12 mouse cellular contexts compared by ENCODE assay signal in genomic region chr9:44399795-44400114, GRCm38 (mm10). TPM values are rescaled to one million over a fixed set of nuclear protein-coding genes. Genes with fewer than 3 reads are reported as not detected.
DNase-seq lines count a peak whose midpoint lies in the region; ATAC-seq lines count a peak whose summit lies in the region.
"Had no signal": no experiment of that assay in that cellular context is flagged by ENCODE, and none has a peak within 500 bp of the region (broad histone marks: within the 10 kb centered on the region; RNA-seq: fewer than 3 reads in every experiment).

No protein-coding gene starts in this region.

- 92% methylated on average over 6 of the region's 6 CpGs for WGBS in heart, embryonic 15.5 days
- 92% methylated on average over 6 of the region's 6 CpGs for WGBS in midbrain, embryonic 10.5 days
- 92% methylated on average over 6 of the region's 6 CpGs for WGBS in midbrain, embryonic 11.5 days
- WGBS in kidney, embryonic 15.5 days, result 87% methylated on average over 6 of the region's 6 CpGs

- H3K27me3 ChIP-seq in heart, embryonic 15.5 days, result no peaks in the 10 kb centered on the region
- peaks cover 13% of the 10 kb centered on the region for H3K27me3 ChIP-seq in midbrain, embryonic 10.5 days (ENCODE audit: low read depth, poor library complexity, severe bottlenecking)
- H3K27me3 ChIP-seq in midbrain, embryonic 11.5 days (ENCODE audit: control insufficient read depth, insufficient read depth, low read length), result no peaks in the 10 kb centered on the region
- no peaks in the 10 kb centered on the region for H3K27me3 ChIP-seq in kidney, embryonic 15.5 days

- DNase-seq in heart, postnatal 36 days, result no peak
- no peak for DNase-seq in midbrain, embryonic 10.5 days (ENCODE audit: low spot score)
- no peak for DNase-seq in midbrain, embryonic 11.5 days (ENCODE audit: low spot score, missing footprints)
- no peak for DNase-seq in layer of hippocampus, adult 9-11 months
- no peak for DNase-seq in embryo, embryonic 10 days (ENCODE audit: low spot score)
- DNase-seq: adrenal gland, adult 8-10 months; lung, embryonic 14.5 days; right cerebral cortex, postnatal 14 days; thymus, postnatal 25 days had no signal

- H3K36me3 ChIP-seq in heart, embryonic 15.5 days, result peaks cover 45% of the 10 kb centered on the region
- H3K36me3 ChIP-seq in midbrain, embryonic 10.5 days, result peaks cover 59% of the 10 kb centered on the region
- peaks cover 7% of the 10 kb centered on the region for H3K36me3 ChIP-seq in midbrain, embryonic 11.5 days (ENCODE audit: control insufficient read depth, insufficient read depth, low read length)
- H3K36me3 ChIP-seq in kidney, embryonic 15.5 days, result peaks cover 57% of the 10 kb centered on the region

- ATAC-seq in heart, embryonic 15.5 days (replicated peaks; ENCODE audit: insufficient number of reproducible peaks, insufficient read depth, low FRiP score, low read depth), result no peak
- ATAC-seq in midbrain, embryonic 11.5 days (ENCODE audit: low FRiP score), result no peak
- no peak for ATAC-seq in kidney, embryonic 15.5 days (replicated peaks; ENCODE audit: low FRiP score)

- peak overlapping the region; percentile 80; the same call in 1 of the 2 replicates for H3K27ac ChIP-seq in heart, embryonic 15.5 days
- H3K27ac ChIP-seq in midbrain, embryonic 10.5 days (replicated peaks), result 0 out of 2 replicates have a peak overlapping the region, but pooled peaks have one; percentile 1
- no peak overlapping the region for H3K27ac ChIP-seq in midbrain, embryonic 11.5 days (ENCODE audit: low read depth, low read length)
- H3K27ac ChIP-seq in kidney, embryonic 15.5 days, result no peak overlapping the region
- H3K27ac ChIP-seq: layer of hippocampus, adult 2 months had no signal

- H3K4me2 ChIP-seq in heart, embryonic 15.5 days, result no peak overlapping the region
- no peak overlapping the region for H3K4me2 ChIP-seq in midbrain, embryonic 11.5 days
- peak overlapping the region; percentile 94 for H3K4me2 ChIP-seq in kidney, embryonic 15.5 days
- H3K4me2 ChIP-seq: lung, embryonic 14.5 days had no signal

- no peak overlapping the region for H3K4me3 ChIP-seq in heart, embryonic 15.5 days
- H3K4me3 ChIP-seq in midbrain, embryonic 10.5 days, result no peak overlapping the region
- H3K4me3 ChIP-seq in midbrain, embryonic 11.5 days (ENCODE audit: low read depth, low read length), result no peak overlapping the region
- no peak overlapping the region for H3K4me3 ChIP-seq in kidney, embryonic 15.5 days (replicated peaks)
- H3K4me3 ChIP-seq: layer of hippocampus, adult 2 months had no signal

- H3K4me1 ChIP-seq in heart, embryonic 15.5 days (replicated peaks), result peaks cover 51% of the 10 kb centered on the region
- peaks cover 34% of the 10 kb centered on the region for H3K4me1 ChIP-seq in midbrain, embryonic 10.5 days
- peaks cover 7% of the 10 kb centered on the region; the same call in 1 of the 2 replicates for H3K4me1 ChIP-seq in midbrain, embryonic 11.5 days (ENCODE audit: control insufficient read depth, insufficient read depth, low read length)
- H3K4me1 ChIP-seq in kidney, embryonic 15.5 days, result peaks cover 34% of the 10 kb centered on the region

- intact Hi-C loops in heart, postnatal 36 days (cut with DNase I), result no loop called here

- no peak overlapping the region for H3K9ac ChIP-seq in heart, embryonic 15.5 days
- H3K9ac ChIP-seq in midbrain, embryonic 11.5 days (ENCODE audit: low read length), result no peak overlapping the region
- no peak overlapping the region for H3K9ac ChIP-seq in kidney, embryonic 15.5 days
- H3K9ac ChIP-seq: lung, embryonic 14.5 days had no signal

- no peaks in the 10 kb centered on the region for H3K9me3 ChIP-seq in heart, embryonic 15.5 days (replicated peaks)
- no peaks in the 10 kb centered on the region for H3K9me3 ChIP-seq in midbrain, embryonic 10.5 days (replicated peaks)
- no peaks in the 10 kb centered on the region for H3K9me3 ChIP-seq in midbrain, embryonic 11.5 days (ENCODE audit: control insufficient read depth, low read length)
- no peaks in the 10 kb centered on the region for H3K9me3 ChIP-seq in kidney, embryonic 15.5 days (replicated peaks)

RNA-seq across cellular contexts. Expression of gene Slc37a4, which starts 3.1 kb away (rescaled TPM):
- 31.4 and 33.8 TPM in 2 replicates for polyA plus RNA-seq in heart, embryonic 15.5 days (2015; fragmentation: Nextera tagmentation; extraction: Ambion mirVana)
- total RNA-seq in heart, postnatal 36 days (2021), result 10 to 100 TPM; 21.5 to 24.0 TPM
- polyA plus RNA-seq in midbrain, embryonic 10.5 days (2016; fragmentation: Nextera tagmentation; extraction: Ambion mirVana), result 17.2 and 20.5 TPM in 2 replicates
- 20.8 and 21.1 TPM in 2 replicates for polyA plus RNA-seq in midbrain, embryonic 11.5 days (2014; fragmentation: Nextera tagmentation; extraction: Ambion mirVana)
- polyA plus RNA-seq in kidney, embryonic 15.5 days (2015; fragmentation: Nextera tagmentation; extraction: Ambion mirVana), result 47.5 and 48.4 TPM in 2 replicates

RNA-seq across cellular contexts. Expression of gene Rps25, which starts 7.2 kb away (rescaled TPM):
- 902 and 1,114 TPM in 2 replicates for polyA plus RNA-seq in heart, embryonic 15.5 days (2015; fragmentation: Nextera tagmentation; extraction: Ambion mirVana)
- total RNA-seq in heart, postnatal 36 days (2021), result 100 to 1,000 TPM; 793 to 858 TPM
- polyA plus RNA-seq in midbrain, embryonic 10.5 days (2016; fragmentation: Nextera tagmentation; extraction: Ambion mirVana), result 1,926 and 2,208 TPM in 2 replicates
- polyA plus RNA-seq in midbrain, embryonic 11.5 days (2014; fragmentation: Nextera tagmentation; extraction: Ambion mirVana), result 1,710 and 1,826 TPM in 2 replicates
- 1,882 and 2,019 TPM in 2 replicates for polyA plus RNA-seq in kidney, embryonic 15.5 days (2015; fragmentation: Nextera tagmentation; extraction: Ambion mirVana)

RNA-seq across cellular contexts. Expression of gene Trappc4, which starts 7.6 kb away (rescaled TPM):
- 78.6 and 87.4 TPM in 2 replicates for polyA plus RNA-seq in heart, embryonic 15.5 days (2015; fragmentation: Nextera tagmentation; extraction: Ambion mirVana)
- 10 to 100 TPM; 33.0 to 36.3 TPM for total RNA-seq in heart, postnatal 36 days (2021)
- 216 and 244 TPM in 2 replicates for polyA plus RNA-seq in midbrain, embryonic 10.5 days (2016; fragmentation: Nextera tagmentation; extraction: Ambion mirVana)
- polyA plus RNA-seq in midbrain, embryonic 11.5 days (2014; fragmentation: Nextera tagmentation; extraction: Ambion mirVana), result 225 and 239 TPM in 2 replicates
- 135 and 138 TPM in 2 replicates for polyA plus RNA-seq in kidney, embryonic 15.5 days (2015; fragmentation: Nextera tagmentation; extraction: Ambion mirVana)

RNA-seq across cellular contexts. Expression of gene Ccdc84, which starts 18.6 kb away (rescaled TPM):
- 18.3 and 23.5 TPM in 2 replicates for polyA plus RNA-seq in heart, embryonic 15.5 days (2015; fragmentation: Nextera tagmentation; extraction: Ambion mirVana)
- total RNA-seq in heart, postnatal 36 days (2021), result 1 to 10 TPM; 8.1 to 8.8 TPM
- 25.4 and 29.9 TPM in 2 replicates for polyA plus RNA-seq in midbrain, embryonic 10.5 days (2016; fragmentation: Nextera tagmentation; extraction: Ambion mirVana)
- 24.2 and 31.9 TPM in 2 replicates for polyA plus RNA-seq in midbrain, embryonic 11.5 days (2014; fragmentation: Nextera tagmentation; extraction: Ambion mirVana)
- 29.1 and 30.9 TPM in 2 replicates for polyA plus RNA-seq in kidney, embryonic 15.5 days (2015; fragmentation: Nextera tagmentation; extraction: Ambion mirVana)

RNA-seq across cellular contexts. Expression of gene Hyou1, which starts 20.5 kb away (rescaled TPM):
- 14.3 and 18.1 TPM in 2 replicates for polyA plus RNA-seq in heart, embryonic 15.5 days (2015; fragmentation: Nextera tagmentation; extraction: Ambion mirVana)
- total RNA-seq in heart, postnatal 36 days (2021), result 10 to 100 TPM; 46.0 to 68.1 TPM
- polyA plus RNA-seq in midbrain, embryonic 10.5 days (2016; fragmentation: Nextera tagmentation; extraction: Ambion mirVana), result 40.2 and 42.1 TPM in 2 replicates
- polyA plus RNA-seq in midbrain, embryonic 11.5 days (2014; fragmentation: Nextera tagmentation; extraction: Ambion mirVana), result 28.1 and 30.1 TPM in 2 replicates
- polyA plus RNA-seq in kidney, embryonic 15.5 days (2015; fragmentation: Nextera tagmentation; extraction: Ambion mirVana), result 43.9 and 48.2 TPM in 2 replicates

Comparison
In these comparisons a context has a peak if more than half of its experiments do, and no peak if none do; other contexts are left out.
1. H3K27ac ChIP-seq: peak in heart, embryonic 15.5 days (single experiment) and midbrain, embryonic 10.5 days (single experiment); none in midbrain, embryonic 11.5 days (single experiment) and kidney, embryonic 15.5 days (single experiment).